In genomic region chr15:28181862-28182261, GRCm38 (mm10) we compare ENCODE assay signal across 8 mouse cellular contexts. TPM values are rescaled to one million over a fixed set of nuclear protein-coding genes. Genes with fewer than 3 reads are reported as not detected.
DNase-seq lines count a peak whose midpoint lies in the region; ATAC-seq lines count a peak whose summit lies in the region.

No protein-coding gene starts in this region.

- no peaks in the 10 kb centered on the region for H3K9me3 ChIP-seq in forebrain, embryonic 10.5 days
- H3K9me3 ChIP-seq in heart, embryonic 15.5 days (replicated peaks): no peaks in the 10 kb centered on the region
- H3K9me3 ChIP-seq in liver, embryonic 12.5 days (replicated peaks): no peaks in the 10 kb centered on the region
- no peaks in the 10 kb centered on the region for H3K9me3 ChIP-seq in stomach, embryonic 16.5 days (replicated peaks; ENCODE audit: control insufficient read depth, low read length)

- H3K4me1 ChIP-seq in forebrain, embryonic 10.5 days: no peaks in the 10 kb centered on the region
- H3K4me1 ChIP-seq in heart, embryonic 15.5 days (replicated peaks): 0 out of 2 replicates have a peak, but pooled peaks cover 3% of the 10 kb centered on the region
- no peaks in the 10 kb centered on the region for H3K4me1 ChIP-seq in liver, embryonic 12.5 days
- no peaks in the 10 kb centered on the region for H3K4me1 ChIP-seq in stomach, embryonic 16.5 days (ENCODE audit: control insufficient read depth, insufficient read depth, low read length)

- 13% methylated on average over 10 of the region's 10 CpGs for WGBS in forebrain, embryonic 10.5 days
- 8% methylated on average over 10 of the region's 10 CpGs for WGBS in heart, embryonic 15.5 days
- WGBS in liver, embryonic 12.5 days (ENCODE audit: insufficient replicate concordance): 15% methylated on average over 10 of the region's 10 CpGs
- WGBS in stomach, embryonic 16.5 days: 20% methylated on average over 10 of the region's 10 CpGs

- H3K36me3 ChIP-seq in forebrain, embryonic 10.5 days (replicated peaks): no peaks in the 10 kb centered on the region
- H3K36me3 ChIP-seq in heart, embryonic 15.5 days: no peaks in the 10 kb centered on the region
- H3K36me3 ChIP-seq in liver, embryonic 12.5 days: no peaks in the 10 kb centered on the region
- no peaks in the 10 kb centered on the region for H3K36me3 ChIP-seq in stomach, embryonic 16.5 days (ENCODE audit: control insufficient read depth, insufficient read depth, low read length)

- H3K9ac ChIP-seq in heart, embryonic 15.5 days: no peak overlapping the region
- no peak overlapping the region for H3K9ac ChIP-seq in liver, embryonic 12.5 days
- 0 out of 2 replicates have a peak overlapping the region, but pooled peaks have one; percentile 19 for H3K9ac ChIP-seq in stomach, embryonic 16.5 days (ENCODE audit: low read length)

- ATAC-seq in heart, embryonic 15.5 days (replicated peaks; ENCODE audit: insufficient number of reproducible peaks, insufficient read depth, low FRiP score, low read depth): peak; percentile 31; the same call in 1 of the 2 replicates
- no peak for ATAC-seq in liver, embryonic 12.5 days
- peak; percentile 79; the same call in 1 of the 2 replicates for ATAC-seq in stomach, embryonic 16.5 days (ENCODE audit: insufficient read depth, low FRiP score)

- H3K27ac ChIP-seq in forebrain, embryonic 10.5 days: no peak overlapping the region
- H3K27ac ChIP-seq in heart, embryonic 15.5 days: no peak overlapping the region
- H3K27ac ChIP-seq in liver, embryonic 12.5 days: no peak overlapping the region
- H3K27ac ChIP-seq in stomach, embryonic 16.5 days (ENCODE audit: low read length): no peak overlapping the region

- H3K4me2 ChIP-seq in heart, embryonic 15.5 days: peak overlapping the region; percentile 80
- peak overlapping the region; percentile 56 for H3K4me2 ChIP-seq in liver, embryonic 12.5 days
- peak overlapping the region; percentile 67 for H3K4me2 ChIP-seq in stomach, embryonic 16.5 days (ENCODE audit: low read depth, low read length)

- peak overlapping the region; percentile 39 for H3K4me3 ChIP-seq in forebrain, embryonic 10.5 days
- H3K4me3 ChIP-seq in heart, embryonic 15.5 days: peak overlapping the region; percentile 46
- H3K4me3 ChIP-seq in liver, embryonic 12.5 days: peak overlapping the region; percentile 25
- H3K4me3 ChIP-seq in stomach, embryonic 16.5 days (replicated peaks; ENCODE audit: low read length): peak overlapping the region; percentile 37

- no peaks in the 10 kb centered on the region for H3K27me3 ChIP-seq in forebrain, embryonic 10.5 days (ENCODE audit: poor library complexity, severe bottlenecking)
- peaks cover 4% of the 10 kb centered on the region for H3K27me3 ChIP-seq in heart, embryonic 15.5 days
- no peaks in the 10 kb centered on the region for H3K27me3 ChIP-seq in liver, embryonic 12.5 days (replicated peaks)
- no peaks in the 10 kb centered on the region for H3K27me3 ChIP-seq in stomach, embryonic 16.5 days (ENCODE audit: control insufficient read depth, insufficient read depth, low read length)

- DNase-seq in CD4-positive helper T cell, adult 2 months (ENCODE audit: low read depth, low spot score): peak; percentile 77
- DNase-seq in brain, embryonic 18.5 days (ENCODE audit: low read depth, low spot score): peak; percentile 55
- peak; percentile 67 for DNase-seq in forebrain, embryonic 10.5 days (ENCODE audit: extremely low spot score, low spot score)
- peak; percentile 79 for DNase-seq in kidney, postnatal 14 days
- DNase-seq in neural tube, embryonic 10.5 days (ENCODE audit: extremely low spot score, low spot score): peak; percentile 75

RNA-seq across cellular contexts. Expression of gene Dnah5, which starts 21.7 kb away (rescaled TPM):
- 0.02 and 0.04 TPM in 2 replicates for polyA plus RNA-seq in forebrain, embryonic 10.5 days (2016; fragmentation: Nextera tagmentation; extraction: Ambion mirVana)
- 0.03 and 0.04 TPM in 2 replicates for polyA plus RNA-seq in heart, embryonic 15.5 days (2015; fragmentation: Nextera tagmentation; extraction: Ambion mirVana)
- polyA plus RNA-seq in liver, embryonic 12.5 days (2016; fragmentation: Nextera tagmentation; extraction: Ambion mirVana): 0.01 TPM in 1 of 2 replicates, not detected in the other
- 0.04 and 0.07 TPM in 2 replicates for polyA plus RNA-seq in stomach, embryonic 16.5 days (2015; fragmentation: Nextera tagmentation; extraction: Ambion mirVana)
